Mouse (Mus musculus): Measurements from ENCODE around the gene Mical2. TPM values are rescaled to one million over a fixed set of nuclear protein-coding genes. Genes with fewer than 3 reads are reported as not detected.

Gene Mical2
- polyA plus RNA-seq, 1 experiment, result 6.6 TPM

- Histone ChIP-seq H3K36me3 (ENCODE audit: control insufficient read depth, insufficient read depth, low read length) (no peaks in the 10 kb centered on the region), H3K4me1 (ENCODE audit: control insufficient read depth, insufficient read depth, low read length) (no peaks in the 10 kb centered on the region), H3K27ac (ENCODE audit: insufficient read depth, low read depth, low read length) (no peak overlapping the region), H3K4me3 (ENCODE audit: insufficient read depth, low read depth, low read length) (no peak overlapping the region), H3K27me3 (replicated peaks; ENCODE audit: control insufficient read depth, insufficient read depth, low read length) (no peaks in the 10 kb centered on the region)
- DNase-seq, result no peak
- TF ChIP-seq POLR2A (IDR thresholded peaks at IDR 0.05; ENCODE audit: low read depth, low read length) (no peak), CTCF (conservative IDR thresholded peaks at IDR 0.05; ENCODE audit: insufficient read depth, insufficient read length, low read depth, low read length) (no peak)
- WGBS, result 82% methylated on average over 5 of the region's 5 CpGs
Observed at GRCm38 (mm10) chr7:112261121-112261520, 35.5 kb downstream of the Mical2 start.

- no peak for DNase-seq
- 84% methylated on average over 5 of the region's 5 CpGs for WGBS
- Histone ChIP-seq H3K27me3 (replicated peaks; ENCODE audit: control insufficient read depth, insufficient read depth, low read length) (no peaks in the 10 kb centered on the region), H3K27ac (ENCODE audit: insufficient read depth, low read depth, low read length) (no peak overlapping the region), H3K36me3 (ENCODE audit: control insufficient read depth, insufficient read depth, low read length) (no peaks in the 10 kb centered on the region), H3K4me3 (ENCODE audit: insufficient read depth, low read depth, low read length) (no peak overlapping the region), H3K4me1 (ENCODE audit: control insufficient read depth, insufficient read depth, low read length) (peaks cover 4% of the 10 kb centered on the region; the same call in 1 of the 2 replicates)
- no peak for TF ChIP-seq CTCF (conservative IDR thresholded peaks at IDR 0.05; ENCODE audit: insufficient read depth, insufficient read length, low read depth, low read length)
- no peak for TF ChIP-seq POLR2A (IDR thresholded peaks at IDR 0.05; ENCODE audit: low read depth, low read length)
Observed at GRCm38 (mm10) chr7:112267266-112267665, 41.6 kb downstream of the Mical2 start.

- Histone ChIP-seq H3K4me1 (ENCODE audit: control insufficient read depth, insufficient read depth, low read length) (peaks cover 4% of the 10 kb centered on the region; the same call in 1 of the 2 replicates), H3K36me3 (ENCODE audit: control insufficient read depth, insufficient read depth, low read length) (no peaks in the 10 kb centered on the region), H3K27ac (ENCODE audit: insufficient read depth, low read depth, low read length) (no peak overlapping the region), H3K4me3 (ENCODE audit: insufficient read depth, low read depth, low read length) (no peak overlapping the region), H3K27me3 (replicated peaks; ENCODE audit: control insufficient read depth, insufficient read depth, low read length) (no peaks in the 10 kb centered on the region)
- no peak for DNase-seq
- TF ChIP-seq POLR2A (IDR thresholded peaks at IDR 0.05; ENCODE audit: low read depth, low read length) (no peak), CTCF (conservative IDR thresholded peaks at IDR 0.05; ENCODE audit: insufficient read depth, insufficient read length, low read depth, low read length) (no peak)
- WGBS, result 87% methylated on average over 15 of the region's 15 CpGs
Observed at GRCm38 (mm10) chr7:112268761-112269425, 43.2 kb downstream of the Mical2 start.

GRCm38 (mm10) chr7:112270870-112271269 is 45.2 kb downstream of the Mical2 start:
- Histone ChIP-seq H3K4me1 (ENCODE audit: control insufficient read depth, insufficient read depth, low read length) (peaks cover 6% of the 10 kb centered on the region), H3K4me3 (ENCODE audit: insufficient read depth, low read depth, low read length) (no peak overlapping the region), H3K27me3 (replicated peaks; ENCODE audit: control insufficient read depth, insufficient read depth, low read length) (no peaks in the 10 kb centered on the region), H3K27ac (ENCODE audit: insufficient read depth, low read depth, low read length) (no peak overlapping the region), H3K36me3 (ENCODE audit: control insufficient read depth, insufficient read depth, low read length) (no peaks in the 10 kb centered on the region)
- WGBS, result 45% methylated on average over 5 of the region's 5 CpGs
- TF ChIP-seq CTCF (conservative IDR thresholded peaks at IDR 0.05; ENCODE audit: insufficient read depth, insufficient read length, low read depth, low read length) (no peak), POLR2A (IDR thresholded peaks at IDR 0.05; ENCODE audit: low read depth, low read length) (no peak)
- DNase-seq, result peak; percentile 80

GRCm38 (mm10) chr7:112271627-112272026 is 46.0 kb downstream of the Mical2 start:
- WGBS, result 92% methylated on average over 3 of the region's 3 CpGs
- H3K27ac ChIP-seq (ENCODE audit: insufficient read depth, low read depth, low read length), result no peak overlapping the region
- no peak for TF ChIP-seq CTCF (conservative IDR thresholded peaks at IDR 0.05; ENCODE audit: insufficient read depth, insufficient read length, low read depth, low read length)
- no peak for TF ChIP-seq POLR2A (IDR thresholded peaks at IDR 0.05; ENCODE audit: low read depth, low read length)

GRCm38 (mm10) chr7:112272692-112273091 is 47.0 kb downstream of the Mical2 start:
- Histone ChIP-seq H3K27me3 (replicated peaks; ENCODE audit: control insufficient read depth, insufficient read depth, low read length) (no peaks in the 10 kb centered on the region), H3K4me3 (ENCODE audit: insufficient read depth, low read depth, low read length) (no peak overlapping the region), H3K4me1 (ENCODE audit: control insufficient read depth, insufficient read depth, low read length) (peaks cover 6% of the 10 kb centered on the region), H3K27ac (ENCODE audit: insufficient read depth, low read depth, low read length) (no peak overlapping the region), H3K36me3 (ENCODE audit: control insufficient read depth, insufficient read depth, low read length) (no peaks in the 10 kb centered on the region)
- TF ChIP-seq POLR2A (IDR thresholded peaks at IDR 0.05; ENCODE audit: low read depth, low read length) (no peak), CTCF (conservative IDR thresholded peaks at IDR 0.05; ENCODE audit: insufficient read depth, insufficient read length, low read depth, low read length) (no peak)
- DNase-seq, result no peak
- WGBS, result 59% methylated on average over 5 of the region's 5 CpGs

More at GRCm38 (mm10) chr7:112271627-112272026, 46.0 kb downstream of the Mical2 start:
- H3K4me1 ChIP-seq (ENCODE audit: control insufficient read depth, insufficient read depth, low read length), result peaks cover 6% of the 10 kb centered on the region
- H3K4me3 ChIP-seq (ENCODE audit: insufficient read depth, low read depth, low read length), result no peak overlapping the region
- H3K27me3 ChIP-seq (replicated peaks; ENCODE audit: control insufficient read depth, insufficient read depth, low read length), result no peaks in the 10 kb centered on the region
- no peaks in the 10 kb centered on the region for H3K36me3 ChIP-seq (ENCODE audit: control insufficient read depth, insufficient read depth, low read length)
- no peak for DNase-seq

- H3K27ac ChIP-seq (ENCODE audit: insufficient read depth, low read depth, low read length), result no peak overlapping the region
- no peak overlapping the region for H3K4me3 ChIP-seq (ENCODE audit: insufficient read depth, low read depth, low read length)
- H3K36me3 ChIP-seq (ENCODE audit: control insufficient read depth, insufficient read depth, low read length), result no peaks in the 10 kb centered on the region
- TF ChIP-seq CTCF (conservative IDR thresholded peaks at IDR 0.05; ENCODE audit: insufficient read depth, insufficient read length, low read depth, low read length) (no peak), POLR2A (IDR thresholded peaks at IDR 0.05; ENCODE audit: low read depth, low read length) (no peak)
- H3K27me3 ChIP-seq (replicated peaks; ENCODE audit: control insufficient read depth, insufficient read depth, low read length), result no peaks in the 10 kb centered on the region
- peaks cover 9% of the 10 kb centered on the region for H3K4me1 ChIP-seq (ENCODE audit: control insufficient read depth, insufficient read depth, low read length)
- 86% methylated on average over 6 of the region's 6 CpGs for WGBS
- DNase-seq, result no peak
Observed at GRCm38 (mm10) chr7:112273451-112273850, 47.8 kb downstream of the Mical2 start.
